Mouse (Mus musculus) layer of hippocampus, adult 8-10 months (tissue): ENCODE data around the gene 4930512M02Rik. TPM values are rescaled to one million over a fixed set of nuclear protein-coding genes. Genes with fewer than 3 reads are reported as not detected.
"Not testable (repeated sequence)": the region's sequence is repeated elsewhere in the genome, so short reads cannot be mapped to it uniquely, and the experiment has no call there.

Experiments used
- DNase-seq, 2 experiments: peaks; one replicate each; pipeline ENCODE4 v3.0.0; 2022; ENCODE audit warnings: low spot score in 2 of 2
- total RNA-seq, 4 experiments: library from RNA; stranded (reverse); gene quantifications; 2 replicates each; pipeline ENCODE4 v1.2.4; 2022

Gene 4930512M02Rik
- total RNA-seq = not detected

DNA sequence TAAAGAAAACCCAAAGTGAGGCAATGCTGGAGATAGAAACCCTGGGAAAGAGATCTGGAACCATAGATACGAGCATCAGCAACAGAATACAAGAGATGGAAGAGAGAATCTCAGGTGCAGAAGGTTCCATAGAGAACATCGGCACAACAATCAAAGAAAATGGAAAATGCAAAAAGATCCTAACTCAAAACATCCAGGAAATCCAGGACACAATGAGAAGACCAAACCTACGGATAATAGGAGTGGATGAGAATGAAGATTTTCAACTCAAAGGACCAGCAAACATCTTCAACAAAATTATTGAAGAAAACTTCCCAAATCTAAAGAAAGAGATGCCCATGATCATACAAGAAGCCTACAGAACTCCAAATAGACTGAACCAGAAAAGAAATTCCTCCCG is at the start of gene 4930512M02Rik:
Gene 4930512M02Rik (minus strand): TSS at position 101 of the 400 bp plus-strand sequence.
- DNase-seq = not testable (repeated sequence)

DNA sequence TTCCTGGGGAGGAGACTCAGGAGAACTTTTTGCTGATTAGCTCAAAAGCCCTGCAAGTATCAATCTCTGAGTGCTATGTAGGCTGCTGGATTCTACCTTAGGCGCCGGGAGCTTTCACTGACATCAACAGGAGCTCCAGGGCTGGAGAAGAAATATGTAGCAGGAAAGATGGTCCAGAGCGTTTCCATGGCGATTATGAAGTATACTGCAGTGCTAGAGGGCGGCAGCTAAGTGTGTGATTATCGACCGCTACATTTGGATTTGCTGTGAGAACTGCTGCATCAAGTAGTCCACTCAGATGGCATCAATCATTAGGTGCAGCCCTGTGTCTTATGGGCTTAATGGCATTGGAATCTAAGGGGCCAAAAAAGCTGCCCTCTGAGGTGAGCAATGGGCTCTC is 49.5 kb upstream of the 4930512M02Rik start:
- DNase-seq = no peak

DNA sequence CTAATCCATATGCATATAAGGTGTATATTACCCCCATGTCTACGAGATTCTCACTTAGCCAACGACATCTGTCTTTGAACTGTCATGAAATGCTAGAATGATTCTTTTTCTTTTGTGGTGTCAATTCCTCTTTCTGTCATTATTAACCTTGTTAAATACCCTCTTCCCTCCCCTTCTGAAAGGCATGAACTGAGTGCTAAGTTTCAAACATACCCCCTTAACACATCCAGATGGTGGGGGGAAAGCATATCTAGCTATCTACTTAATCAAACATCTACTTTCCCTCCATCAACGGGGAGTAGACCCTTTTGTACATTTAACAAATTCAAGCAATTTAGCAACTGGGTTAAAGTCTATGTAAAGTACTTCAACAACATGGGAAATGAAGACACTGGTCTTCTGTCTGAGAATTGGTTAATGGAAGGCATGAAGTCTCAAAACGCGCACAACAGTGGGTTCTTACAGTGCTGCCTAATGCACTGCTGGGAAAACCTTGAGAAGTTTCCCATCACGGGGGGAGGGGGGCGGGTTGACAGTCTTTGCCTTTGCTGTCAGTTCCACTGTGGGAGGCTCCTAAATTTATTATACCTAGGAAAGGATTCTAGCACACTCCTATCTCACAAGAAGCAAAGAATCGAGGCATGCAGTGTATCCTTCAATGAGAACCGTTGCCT is 48.6 kb upstream of the 4930512M02Rik start:
- no peak for DNase-seq

DNA sequence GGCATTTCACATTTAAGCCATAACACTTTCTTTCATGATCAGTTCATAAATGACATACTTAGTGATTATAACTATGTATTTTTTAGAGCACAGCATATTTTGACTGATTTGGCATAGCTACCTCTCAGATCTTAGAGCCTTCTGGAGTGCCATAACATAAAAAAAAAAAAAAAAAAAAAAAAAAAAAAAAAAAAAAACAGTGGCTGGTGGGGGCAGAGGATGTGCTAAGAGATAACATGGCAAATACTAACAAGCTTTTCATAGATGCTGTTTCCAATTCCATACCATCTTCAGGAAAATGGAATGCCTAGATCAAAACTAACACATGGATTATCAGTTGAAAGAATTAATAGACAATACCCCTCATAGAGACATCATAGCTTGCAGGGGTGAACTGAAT is 47.4 kb upstream of the 4930512M02Rik start:
- no peak for DNase-seq

DNA sequence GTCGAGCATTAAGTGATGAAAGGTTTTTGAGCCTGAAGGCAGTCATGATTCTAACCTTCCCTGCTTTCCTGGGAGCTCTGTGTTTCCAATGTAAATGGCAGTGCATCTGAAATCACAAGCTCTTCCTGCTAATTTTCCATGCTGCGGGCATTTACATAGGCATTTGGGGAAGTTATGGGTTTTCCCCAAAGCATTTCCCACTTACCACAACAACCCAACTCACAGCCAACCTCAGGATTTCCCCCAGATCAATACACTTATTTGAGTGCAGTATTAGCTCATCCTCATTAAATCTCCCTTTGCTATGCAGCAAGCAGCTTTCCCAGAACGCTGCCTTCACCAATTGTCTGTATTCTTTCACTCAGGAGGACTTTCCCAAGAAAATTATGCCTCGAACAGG is 45.3 kb upstream of the 4930512M02Rik start:
- no peak for DNase-seq

DNA sequence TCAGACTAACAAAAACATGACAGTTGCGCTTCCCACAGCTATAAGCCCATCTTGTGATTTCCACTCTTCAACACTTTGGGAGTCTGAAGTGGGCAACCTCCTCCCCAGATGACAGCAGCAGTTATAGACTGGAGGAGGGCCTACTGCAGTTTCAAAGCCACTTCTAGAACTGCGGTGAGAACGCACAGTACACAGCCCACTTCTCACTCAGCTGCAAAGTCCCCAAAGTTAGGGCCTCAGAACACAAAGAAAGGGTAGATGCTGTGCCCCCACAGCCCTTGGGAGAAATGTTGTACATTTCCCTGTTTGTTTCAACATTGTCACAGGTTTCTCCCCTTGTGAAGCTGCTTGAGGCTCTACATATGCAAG is 40.3 kb upstream of the 4930512M02Rik start:
- DNase-seq = no peak

DNA sequence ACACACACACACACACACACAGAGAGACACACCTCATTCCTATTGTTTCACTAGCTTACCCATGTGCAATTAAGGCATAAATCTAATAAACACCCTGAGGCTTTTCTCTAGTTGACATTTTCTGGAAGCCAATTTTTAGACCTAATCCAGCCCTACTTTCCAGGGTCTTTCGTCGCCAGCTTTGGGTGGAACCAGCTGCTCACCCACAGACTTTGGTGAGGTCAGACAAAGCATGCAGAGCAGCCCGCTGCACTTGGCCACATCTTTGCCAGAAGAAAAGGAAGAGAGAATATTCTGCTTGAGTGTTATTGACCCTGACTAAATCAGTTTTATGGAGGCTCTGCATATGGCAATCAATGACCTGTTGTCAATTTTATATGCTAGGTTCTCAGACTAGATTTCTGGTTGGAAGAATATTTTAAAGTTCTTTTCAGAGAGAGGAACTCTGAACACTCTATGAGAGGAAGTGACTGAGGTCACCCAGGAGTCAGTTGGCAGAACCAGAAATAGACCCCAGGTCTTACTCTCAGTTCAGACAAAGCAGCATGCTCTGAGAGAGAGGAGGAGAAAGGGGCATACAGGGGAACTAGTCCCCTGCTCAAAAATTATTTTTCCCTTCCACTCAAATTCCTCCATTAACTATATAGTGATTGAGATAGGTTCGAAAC is 39.8 kb upstream of the 4930512M02Rik start:
- DNase-seq = no peak

DNA sequence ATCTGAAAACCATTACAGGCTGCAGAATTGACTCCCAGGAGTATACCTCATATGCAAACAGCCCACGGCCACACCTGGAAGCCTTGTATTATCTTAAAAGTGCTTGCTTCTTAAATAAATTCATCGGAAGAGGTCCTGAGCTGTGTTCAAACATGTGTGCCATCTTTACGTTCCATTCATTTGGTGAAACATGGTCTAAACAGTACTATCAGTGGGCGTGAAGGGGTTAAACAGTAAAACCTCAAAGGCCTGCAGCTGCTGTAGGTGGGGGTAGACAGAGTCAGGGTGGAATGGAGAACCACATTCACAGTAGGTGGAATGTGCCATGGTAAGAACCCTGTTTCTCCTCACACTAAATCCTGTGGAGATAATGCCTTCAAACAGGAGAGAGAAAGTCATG is 33.0 kb upstream of the 4930512M02Rik start:
- DNase-seq = no peak

DNA sequence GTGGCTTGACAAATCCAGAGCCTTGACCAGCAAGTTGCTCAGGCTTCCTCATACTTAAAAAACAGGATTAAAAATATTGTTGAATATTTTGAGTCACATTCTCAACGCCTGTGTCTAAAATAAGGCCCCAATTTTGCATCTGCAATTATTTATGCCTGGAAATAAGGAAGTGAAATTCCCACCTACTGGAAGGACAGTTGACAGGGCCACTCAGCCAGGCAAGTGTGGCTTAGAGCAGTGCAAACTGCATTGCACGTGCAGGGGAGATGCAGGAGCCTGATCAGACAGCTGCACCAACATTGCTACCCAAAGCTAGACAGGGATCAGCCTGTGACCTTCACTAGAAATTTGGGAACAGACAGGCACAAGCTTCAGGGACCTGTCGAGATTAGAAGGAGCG is 31.2 kb upstream of the 4930512M02Rik start:
- DNase-seq = no peak

DNA sequence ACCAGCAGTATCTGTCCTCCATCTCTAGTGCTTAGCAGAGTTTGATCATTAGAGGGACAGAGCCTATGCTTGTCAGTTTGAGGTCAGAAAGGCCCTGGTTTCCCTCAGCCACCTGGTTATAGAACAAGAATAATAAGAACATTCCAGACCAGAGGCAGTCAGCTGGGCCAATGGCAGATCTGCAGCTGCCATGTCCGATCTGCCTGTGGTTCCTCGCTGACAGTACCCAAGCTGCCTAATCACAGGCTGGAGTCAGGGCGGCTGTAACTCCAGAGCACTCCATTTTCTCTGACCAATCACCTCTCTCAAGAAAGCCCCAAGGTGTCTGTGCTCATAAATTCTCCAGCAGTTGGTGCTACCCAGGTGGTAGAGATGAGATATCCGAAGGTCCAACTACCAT is 30.0 kb upstream of the 4930512M02Rik start:
- no peak for DNase-seq

DNA sequence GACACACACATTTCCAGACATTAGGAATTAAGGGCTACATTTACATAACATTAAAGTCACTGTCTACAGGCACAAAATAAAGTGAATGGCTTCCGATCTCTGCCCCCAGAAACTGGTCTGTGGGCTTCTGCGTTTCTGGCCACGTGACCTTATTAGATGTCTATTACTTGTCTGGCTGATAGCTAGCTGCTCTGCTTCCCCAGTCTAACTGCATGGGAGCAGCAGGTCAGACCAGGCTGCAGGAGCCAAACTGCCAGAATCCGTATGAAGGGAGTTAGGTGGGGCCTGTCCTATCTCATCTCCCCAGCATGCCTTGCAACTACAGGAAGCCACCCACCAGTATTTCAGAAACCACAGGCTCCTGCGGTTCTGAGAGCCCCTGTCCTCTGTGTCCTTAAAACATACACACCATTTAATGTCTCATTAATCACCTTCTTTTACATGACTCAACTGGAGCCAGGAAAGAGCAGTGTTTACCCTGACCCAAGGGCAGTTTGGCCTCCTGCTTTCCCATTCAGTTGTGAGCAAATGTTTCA is 29.4 kb upstream of the 4930512M02Rik start:
- no peak for DNase-seq

DNA sequence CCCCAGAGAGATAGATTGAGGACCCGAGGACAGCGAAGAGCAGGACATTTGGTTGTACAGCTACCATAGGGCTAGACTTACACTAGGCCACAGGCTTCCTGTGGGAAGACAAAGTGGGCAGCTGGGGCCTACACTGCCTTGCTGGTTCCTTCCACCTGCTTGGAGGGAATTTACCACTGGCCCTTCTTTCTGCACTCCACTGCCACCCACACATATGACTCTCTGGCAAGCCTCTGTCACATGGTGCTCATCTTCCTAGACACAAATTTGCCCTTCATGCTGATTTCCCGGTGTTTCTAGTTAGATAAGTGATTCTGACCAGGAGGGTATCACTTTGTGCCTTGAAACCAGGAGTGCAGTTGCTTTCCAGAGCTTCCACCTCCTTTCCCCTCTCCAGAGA is 28.8 kb upstream of the 4930512M02Rik start:
- DNase-seq = no peak

DNA sequence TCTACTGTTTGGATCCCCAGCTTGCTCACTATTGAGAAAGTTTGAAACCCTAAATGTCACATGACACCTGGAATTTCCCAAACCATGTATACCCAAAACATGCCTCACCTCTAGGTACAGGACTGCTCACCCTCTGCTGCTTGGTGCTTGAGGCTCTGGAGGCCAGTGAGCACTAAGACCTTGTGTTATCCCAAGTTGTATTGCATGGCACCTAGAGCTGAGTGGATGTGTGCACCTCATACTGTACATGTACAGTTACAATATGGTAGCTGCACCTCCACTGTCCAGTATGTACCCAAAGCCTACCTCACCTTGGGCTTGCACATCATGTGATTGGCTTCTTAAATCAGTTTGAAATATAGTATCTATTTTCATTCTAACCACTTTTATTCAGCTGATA is 16.7 kb upstream of the 4930512M02Rik start:
- DNase-seq = no peak

DNA sequence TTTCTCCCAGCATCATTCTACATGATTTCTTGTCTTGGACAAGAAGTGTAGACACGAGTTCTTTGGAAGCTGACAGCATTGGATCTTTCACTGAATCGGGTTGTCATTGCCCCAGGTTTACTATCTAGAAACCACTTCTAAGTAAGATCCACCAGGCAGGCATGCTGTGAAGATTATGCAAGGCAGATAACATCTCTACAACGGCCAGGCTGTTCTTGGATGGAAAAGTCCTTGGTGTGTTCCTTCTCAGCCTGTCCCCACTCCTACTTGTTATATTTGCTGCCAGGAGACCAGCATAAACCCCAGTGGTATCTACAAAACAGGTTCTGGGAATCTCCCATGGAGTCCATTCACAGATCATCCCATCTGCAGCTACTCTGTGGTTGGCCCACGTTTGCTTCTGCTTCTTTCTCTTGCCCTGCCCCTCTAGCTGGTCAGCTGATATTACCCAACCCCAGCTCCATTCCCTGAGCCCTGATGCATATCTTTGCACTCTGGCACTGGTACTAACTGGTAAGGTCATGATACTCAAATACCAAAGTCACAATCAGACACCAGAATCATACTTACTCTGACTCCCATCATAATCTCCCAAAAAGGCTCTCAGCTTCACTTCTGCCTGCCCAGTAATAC is 3.4 kb downstream of the 4930512M02Rik start:
- DNase-seq = no peak

DNA sequence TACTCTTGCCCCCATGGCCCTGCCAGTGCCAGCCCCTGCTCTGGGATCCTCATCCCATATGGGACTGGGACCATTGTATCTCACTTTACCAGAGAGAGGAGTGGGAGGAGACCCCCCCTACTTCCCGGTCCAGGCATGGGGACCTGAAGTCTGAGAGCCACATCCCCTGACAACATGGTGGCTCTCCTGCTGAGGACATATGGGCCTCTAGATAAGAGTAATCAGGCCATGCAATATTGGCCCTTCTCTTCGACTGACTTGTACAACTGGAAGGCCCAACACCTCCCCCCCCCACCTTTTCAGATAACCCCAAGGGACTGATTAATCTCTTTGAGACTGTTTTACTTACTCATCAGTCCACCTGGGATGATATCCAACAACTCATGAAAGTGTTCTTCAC is 18.4 kb downstream of the 4930512M02Rik start:
- no peak for DNase-seq

DNA sequence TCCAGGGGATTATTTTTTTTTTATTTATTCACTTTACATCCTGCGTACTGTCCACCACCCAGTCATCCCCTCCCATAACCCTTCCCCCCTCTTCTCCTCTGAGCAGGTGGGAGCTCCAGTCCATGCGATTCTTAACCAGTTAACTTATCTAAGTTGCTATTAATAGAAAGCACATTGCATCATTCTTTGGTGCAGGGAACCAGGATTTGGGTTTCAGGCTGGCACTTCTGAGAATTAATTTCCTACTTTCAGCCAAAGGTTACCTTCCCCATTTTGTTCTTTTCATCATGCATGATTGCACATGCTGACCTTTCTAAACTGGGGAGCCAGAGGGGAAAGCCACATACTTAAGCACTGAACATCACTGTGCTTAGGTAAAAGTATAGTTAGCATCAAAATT is 40.3 kb downstream of the 4930512M02Rik start:
- DNase-seq = no peak

DNA sequence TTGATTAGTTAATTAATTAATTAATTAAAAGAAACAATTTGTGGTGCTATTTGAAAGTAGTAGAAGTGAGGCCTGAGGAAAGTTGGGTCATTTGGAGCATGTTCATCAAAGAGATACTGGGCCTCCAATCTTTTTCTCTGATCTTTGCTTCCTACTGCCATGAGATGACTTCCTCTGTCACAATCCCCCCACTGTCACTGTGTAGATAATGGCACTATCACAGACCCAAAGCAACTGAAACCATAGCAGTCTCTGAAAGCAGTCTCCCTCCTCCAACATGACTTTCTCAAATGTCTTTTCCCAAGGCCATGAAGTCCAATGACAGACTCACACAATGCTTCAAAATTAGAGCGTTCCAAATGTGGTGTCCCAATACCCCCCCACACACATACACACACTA is 41.2 kb downstream of the 4930512M02Rik start:
- DNase-seq = no peak

DNA sequence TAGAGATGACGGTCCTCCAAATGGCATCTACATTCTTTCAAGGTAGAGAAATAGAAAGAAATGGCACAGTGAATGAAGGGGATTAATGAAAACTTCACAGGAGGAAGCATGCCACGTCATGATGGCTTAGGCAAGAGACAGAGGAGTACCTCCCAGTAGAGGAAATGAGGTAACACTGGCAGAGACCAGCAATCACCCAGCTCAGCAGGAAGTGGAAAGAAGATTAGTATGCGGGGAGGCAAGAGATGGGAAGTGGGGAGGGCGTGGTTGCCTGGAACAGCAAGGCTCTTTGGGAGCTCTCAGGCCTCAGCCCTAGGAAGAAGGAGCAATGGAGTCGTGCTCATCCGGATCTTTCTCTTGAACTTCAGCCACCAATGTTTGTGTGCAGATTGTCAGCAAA is 53.9 kb downstream of the 4930512M02Rik start:
- DNase-seq = no peak

DNA sequence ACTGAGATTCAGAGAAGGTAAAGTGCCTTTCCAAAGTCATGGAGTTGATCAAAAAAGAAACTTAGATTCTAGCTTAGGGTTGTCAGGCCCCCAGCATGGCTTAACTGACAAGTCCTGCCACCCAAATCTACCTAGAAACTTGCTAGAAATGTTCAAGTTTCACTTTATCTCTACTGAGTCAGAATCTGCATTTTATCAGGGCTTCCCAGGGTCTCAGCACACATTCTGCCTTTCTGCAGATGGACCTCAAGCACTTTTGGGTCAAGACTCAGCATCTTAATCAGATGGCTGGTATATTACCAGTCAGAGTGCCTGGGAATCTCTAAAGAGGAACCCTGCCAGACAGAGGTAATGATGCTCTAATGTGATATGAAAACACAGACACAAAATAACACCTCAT is 56.9 kb downstream of the 4930512M02Rik start:
- no peak for DNase-seq

DNA sequence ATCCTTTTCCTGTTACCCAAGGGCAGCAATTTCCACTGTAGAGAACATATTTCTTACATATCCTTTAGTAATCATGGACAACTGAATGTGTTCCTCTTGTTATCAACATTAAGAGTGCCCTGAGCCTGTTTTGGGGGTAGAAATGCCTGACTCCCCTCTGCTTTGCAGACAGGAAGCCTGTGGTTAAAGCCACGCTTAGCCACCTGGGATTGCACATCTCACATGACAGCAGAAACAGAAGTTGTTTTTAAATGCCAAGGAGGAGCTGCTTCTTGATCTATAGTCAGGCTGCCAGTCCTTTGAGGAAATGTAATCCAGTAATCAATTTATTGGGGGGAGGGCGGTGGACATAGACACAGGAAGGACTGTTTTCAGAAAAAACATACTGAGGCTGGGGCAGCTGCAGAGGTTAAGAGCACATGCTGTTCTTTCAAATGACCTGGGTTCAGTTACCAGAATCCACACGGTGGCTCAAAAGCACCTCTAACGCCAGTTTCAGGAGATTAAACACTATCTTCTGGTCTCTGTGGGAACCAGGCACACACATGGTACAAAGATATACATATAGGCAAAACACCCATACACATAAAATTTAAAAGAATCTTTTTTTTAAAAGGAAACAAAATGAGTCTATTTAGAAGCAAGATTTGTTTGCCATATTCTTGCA is 58.0 kb downstream of the 4930512M02Rik start:
- DNase-seq = no peak

DNA sequence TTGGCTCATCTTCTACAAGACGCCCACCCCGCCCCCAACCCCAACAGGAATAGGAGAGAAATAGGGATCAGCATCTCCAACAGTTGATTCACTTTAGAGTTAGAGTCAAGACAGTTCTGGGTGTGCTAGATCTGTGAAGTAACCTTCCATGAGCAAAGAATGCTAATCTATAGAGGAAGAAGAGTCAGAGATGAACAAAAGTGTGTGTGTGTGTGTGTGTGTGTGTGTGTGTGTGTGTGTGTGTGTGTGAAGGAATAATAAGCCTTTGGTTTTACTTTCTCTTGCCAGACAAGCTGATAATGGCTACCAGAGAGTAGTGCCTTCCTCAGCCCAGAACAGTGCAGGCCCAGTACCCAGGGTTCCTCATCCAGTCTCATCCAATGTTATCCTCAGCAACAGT is 59.6 kb downstream of the 4930512M02Rik start:
- DNase-seq = no peak
